Mouse (Mus musculus) stomach, embryonic 15.5 days (tissue): ENCODE measurements around the gene Rilpl1. TPM values are rescaled to one million over a fixed set of nuclear protein-coding genes. Genes with fewer than 3 reads are reported as not detected.
A peak's percentile ranks its signal among the peaks of the same experiment; 100 is the strongest.

Experiments used
- ATAC-seq: fragments of 200-750 bp; cut with Nextera tagmentation; 2 replicates; pipeline ENCODE4 v1.8.0; 2017; ENCODE audit warnings: low read depth, moderate number of reproducible peaks, moderate TSS enrichment; ENCODE audit not compliant: insufficient read depth, low FRiP score
- H3K27ac ChIP-seq: fragments of 300-500 bp; sonication (generic); 2 replicates; pipeline ENCODE4 v1.5.1; 2015; ENCODE audit warnings: mild to moderate bottlenecking, inconsistent platforms
- H3K27me3 ChIP-seq: fragments of 300-500 bp; sonication (generic); replicated peaks from 2 replicates; pipeline ENCODE4 v1.6.1; 2015; ENCODE audit warnings: inconsistent platforms
- H3K36me3 ChIP-seq: fragments of 300-500 bp; sonication (generic); 2 replicates; pipeline ENCODE4 v1.6.1; 2015; ENCODE audit warnings: inconsistent platforms
- H3K4me1 ChIP-seq: fragments of 300-500 bp; sonication (generic); 2 replicates; pipeline ENCODE4 v1.6.1; 2015; ENCODE audit warnings: inconsistent platforms
- H3K4me2 ChIP-seq: fragments of 300-500 bp; sonication (generic); 2 replicates; pipeline ENCODE4 v1.6.1; 2015; ENCODE audit warnings: mild to moderate bottlenecking, inconsistent platforms
- H3K4me3 ChIP-seq: fragments of 300-500 bp; sonication (generic); replicated peaks from 2 replicates; pipeline ENCODE4 v1.5.1; 2015; ENCODE audit warnings: inconsistent platforms
- H3K9ac ChIP-seq: fragments of 300-500 bp; sonication (generic); 2 replicates; pipeline ENCODE4 v1.6.1; 2015; ENCODE audit warnings: inconsistent platforms
- H3K9me3 ChIP-seq: fragments of 300-500 bp; sonication (generic); 2 replicates; pipeline ENCODE4 v1.6.1; 2016; ENCODE audit warnings: inconsistent platforms
- WGBS: fragments of 180-500 bp; shearing (Covaris S2); methylation state at CpG from one replicate; pipeline ENCODE4 v1.1.7; 2015; 5-methylcytosine and 5-hydroxymethylcytosine counted together
- polyA plus RNA-seq: library from polyadenylated mRNA; unstranded; fragments of >200 nt; fragmentation: Nextera tagmentation; extraction: Ambion mirVana; gene quantifications from 2 replicates; pipeline ENCODE4 v1.2.1, GENCODE M21; 2015

Rilpl1 gene
- polyA plus RNA-seq, 1 experiment from 2014 or later: 15.1 TPM

DNA sequence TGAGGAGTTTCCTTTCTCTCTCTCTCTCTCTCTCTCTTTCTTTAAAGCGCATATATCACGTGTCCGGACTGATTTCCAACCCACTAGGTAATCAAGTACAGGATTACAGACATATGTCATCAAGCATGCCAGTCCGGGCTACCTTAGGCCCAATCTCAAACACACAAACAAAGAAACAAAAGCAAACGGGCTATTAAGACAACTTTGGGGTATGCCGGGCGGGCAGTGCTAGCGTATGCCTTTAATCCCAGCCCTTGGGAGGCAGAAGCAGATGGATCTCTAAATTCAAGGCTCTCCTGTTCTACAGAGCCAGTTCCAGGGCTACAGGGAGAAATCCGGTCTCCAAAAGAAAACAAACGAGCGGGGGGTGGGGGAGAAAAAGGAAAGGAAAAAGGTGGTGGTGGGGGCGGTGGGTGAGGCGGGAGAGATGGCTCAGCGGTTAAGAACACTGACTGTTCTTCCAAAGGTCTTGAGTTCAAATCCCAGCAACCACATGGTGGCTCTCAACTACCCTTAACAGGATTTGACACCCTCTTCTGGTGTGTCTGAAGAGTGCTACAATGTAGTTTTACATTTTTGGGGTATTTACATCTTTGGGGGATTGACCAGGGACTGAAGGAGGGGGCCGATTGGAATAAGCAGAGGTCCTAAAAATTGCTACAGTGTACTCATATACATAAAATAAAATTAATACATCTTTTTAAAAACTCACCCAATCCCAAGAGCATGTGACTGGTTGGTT, 47.4 kb downstream of the Rilpl1 start:
- Histone ChIP-seq H3K36me3 (no peaks in the 10 kb centered on the region), H3K9ac (peak overlapping the region; percentile 49), H3K9me3 (no peaks in the 10 kb centered on the region), H3K27me3 (no peaks in the 10 kb centered on the region), H3K4me1 (peaks cover 3% of the 10 kb centered on the region; the same call in 1 of the 2 replicates), H3K27ac (peak overlapping the region; percentile 100), H3K4me3 (peak overlapping the region; percentile 60), H3K4me2 (peak overlapping the region; percentile 72)
- ATAC-seq: peak; percentile 12; the same call in 1 of the 2 replicates
- WGBS: 5% methylated on average over 15 of the region's 15 CpGs

DNA sequence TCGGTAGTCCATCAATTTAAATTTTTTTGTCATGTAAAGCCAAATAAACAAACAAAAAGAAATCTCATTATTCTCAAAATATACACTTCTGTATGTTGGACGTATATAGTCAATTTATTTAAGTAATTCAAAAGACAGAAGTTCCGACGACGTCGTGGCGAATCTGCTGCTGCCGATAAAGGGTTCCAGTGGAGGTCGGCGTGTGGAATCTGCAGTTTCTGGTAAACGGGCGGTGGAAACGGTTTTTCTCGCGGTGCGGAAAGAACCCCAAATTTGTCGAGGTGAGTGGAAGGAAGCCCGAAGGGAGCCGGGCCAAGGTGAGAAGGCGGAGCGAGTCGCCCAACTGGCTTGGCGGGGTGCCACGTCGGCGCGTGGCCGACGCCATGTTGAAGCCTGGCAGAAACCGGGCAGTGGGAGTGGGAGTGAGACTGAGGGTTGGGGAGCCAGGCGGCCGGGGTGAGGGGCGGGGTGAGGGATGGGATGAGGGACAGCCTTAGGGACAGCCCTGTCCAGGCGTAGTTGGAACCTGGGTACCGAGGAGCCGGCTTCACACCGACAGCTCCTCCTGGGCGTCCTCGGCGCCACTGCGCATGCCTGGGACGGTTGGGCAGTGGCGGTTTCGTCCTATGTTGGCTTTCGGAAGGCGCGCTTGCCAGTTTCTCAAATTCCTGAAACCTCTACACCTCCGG, 48.1 kb downstream of the Rilpl1 start, which contains the start of gene Snrnp35:
Gene Snrnp35, plus strand, starts transcription at position 169 of the 689 bp plus-strand sequence.
- H3K9me3 ChIP-seq: no peaks in the 10 kb centered on the region
- ATAC-seq: peak; percentile 91
- peak within 1 kb of the TSS; percentile 60 for H3K4me3 ChIP-seq
- H3K27me3 ChIP-seq: no peaks in the 10 kb centered on the region
- peak within 1 kb of the TSS; percentile 72 for H3K4me2 ChIP-seq
- WGBS: under 1% methylated on average over 47 of the region's 48 CpGs
- no peaks in the 10 kb centered on the region for H3K36me3 ChIP-seq
- H3K27ac ChIP-seq: peak within 1 kb of the TSS; percentile 100
- H3K4me1 ChIP-seq: peaks cover 7% of the 10 kb centered on the region; the same call in 1 of the 2 replicates
- peak within 1 kb of the TSS; percentile 53 for H3K9ac ChIP-seq

- Histone ChIP-seq H3K4me1 (peaks cover 7% of the 10 kb centered on the region; the same call in 1 of the 2 replicates), H3K4me3 (peak overlapping the region; percentile 60), H3K9ac (peak overlapping the region; percentile 53), H3K27me3 (no peaks in the 10 kb centered on the region), H3K9me3 (no peaks in the 10 kb centered on the region), H3K27ac (peak overlapping the region; percentile 100), H3K4me2 (peak overlapping the region; percentile 72), H3K36me3 (no peaks in the 10 kb centered on the region)
- 4% methylated on average over 13 of the region's 13 CpGs for WGBS
- ATAC-seq: no peak
These were observed 48.7 kb downstream of the Rilpl1 start for GRCm38 (mm10) chr5:124482436-124482965.

DNA sequence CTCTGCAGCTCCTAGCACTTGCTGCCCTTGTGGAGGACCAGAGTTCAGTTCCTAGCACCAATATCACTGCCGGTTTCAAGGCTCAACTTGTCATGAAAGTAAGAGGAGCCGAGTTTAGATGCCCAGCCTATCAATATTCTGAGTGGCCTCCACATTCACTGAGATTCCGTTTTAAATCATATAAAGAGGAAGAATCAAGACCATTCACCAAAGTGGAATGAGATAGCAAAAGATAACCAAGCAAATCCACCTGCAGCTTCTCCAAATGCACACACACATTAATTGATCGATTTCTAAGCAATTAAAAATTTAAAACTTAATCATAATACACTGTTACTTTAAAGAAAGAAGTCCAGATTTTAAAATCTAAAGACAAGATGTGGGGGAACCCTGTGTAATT, 49.5 kb downstream of the Rilpl1 start:
- H3K4me2 ChIP-seq: no peak overlapping the region
- WGBS: 89% methylated on average over 4 of the region's 4 CpGs
- peaks cover 9% of the 10 kb centered on the region; the same call in 1 of the 2 replicates for H3K4me1 ChIP-seq
- H3K4me3 ChIP-seq: no peak overlapping the region
- H3K9me3 ChIP-seq: no peaks in the 10 kb centered on the region
- no peak overlapping the region for H3K9ac ChIP-seq
- no peaks in the 10 kb centered on the region for H3K36me3 ChIP-seq
- H3K27me3 ChIP-seq: no peaks in the 10 kb centered on the region
- no peak for ATAC-seq
- H3K27ac ChIP-seq: no peak overlapping the region

GRCm38 (mm10) chr5:124480119-124480518, 51.1 kb downstream of the Rilpl1 start:
- Histone ChIP-seq H3K4me1 (peaks cover 17% of the 10 kb centered on the region; the same call in 1 of the 2 replicates), H3K27ac (no peak overlapping the region), H3K27me3 (no peaks in the 10 kb centered on the region), H3K9ac (no peak overlapping the region), H3K9me3 (no peaks in the 10 kb centered on the region), H3K36me3 (no peaks in the 10 kb centered on the region), H3K4me2 (no peak overlapping the region), H3K4me3 (no peak overlapping the region)
- no peak for ATAC-seq
- 53% methylated on average over 4 of the region's 4 CpGs for whole genome bisulfite sequencing

- WGBS: 61% methylated on average over 1 of the region's 1 CpGs
- ATAC-seq: no peak
- peak overlapping the region; percentile 70 for H3K4me2 ChIP-seq
- peak overlapping the region; percentile 73; the same call in 1 of the 2 replicates for H3K4me3 ChIP-seq
- H3K4me1 ChIP-seq: peaks cover 17% of the 10 kb centered on the region; the same call in 1 of the 2 replicates
- H3K9ac ChIP-seq: no peak overlapping the region
- no peaks in the 10 kb centered on the region for H3K9me3 ChIP-seq
- H3K36me3 ChIP-seq: no peaks in the 10 kb centered on the region
- H3K27ac ChIP-seq: peak overlapping the region; percentile 85
- no peaks in the 10 kb centered on the region for H3K27me3 ChIP-seq
These were observed 52.4 kb downstream of the Rilpl1 start for GRCm38 (mm10) chr5:124478873-124479204.

GRCm38 (mm10) chr5:124470591-124471171, 60.5 kb downstream of the Rilpl1 start:
- 76% methylated on average over 6 of the region's 6 CpGs for WGBS

DNA sequence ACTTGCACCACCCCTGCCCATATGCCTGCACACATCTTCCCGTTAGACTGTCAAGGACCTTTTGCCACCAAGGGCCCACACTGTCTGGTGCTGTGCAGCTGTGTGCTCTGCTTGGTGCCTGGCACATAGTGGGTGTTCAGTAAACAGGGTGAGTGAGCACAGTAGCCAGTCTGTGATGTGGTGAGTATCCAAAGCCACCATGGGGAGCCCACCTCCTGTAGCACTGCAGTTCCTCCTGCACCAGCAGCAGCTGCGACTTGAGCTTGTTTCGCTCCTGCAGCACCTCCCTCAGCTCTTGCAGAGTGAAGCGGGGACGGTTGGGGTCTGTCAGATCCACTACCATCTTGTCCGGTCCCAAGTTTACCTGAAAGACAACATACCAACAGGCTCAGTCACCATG, 61.7 kb downstream of the Rilpl1 start:
- 90% methylated on average over 6 of the region's 6 CpGs for WGBS
- Histone ChIP-seq H3K4me2 (no peak overlapping the region), H3K36me3 (peaks cover 14% of the 10 kb centered on the region), H3K9ac (no peak overlapping the region), H3K4me1 (no peaks in the 10 kb centered on the region), H3K9me3 (no peaks in the 10 kb centered on the region), H3K27me3 (no peaks in the 10 kb centered on the region), H3K27ac (no peak overlapping the region), H3K4me3 (no peak overlapping the region)
- ATAC-seq: no peak

More at GRCm38 (mm10) chr5:124470591-124471171, 60.5 kb downstream of the Rilpl1 start:
- Histone ChIP-seq H3K9me3 (no peaks in the 10 kb centered on the region), H3K27ac (no peak overlapping the region), H3K9ac (no peak overlapping the region), H3K4me2 (no peak overlapping the region), H3K4me3 (no peak overlapping the region), H3K27me3 (no peaks in the 10 kb centered on the region), H3K4me1 (0 out of 2 replicates have a peak, but pooled peaks cover 3% of the 10 kb centered on the region), H3K36me3 (peaks cover 14% of the 10 kb centered on the region)
- ATAC-seq: no peak

- no peaks in the 10 kb centered on the region for H3K27me3 ChIP-seq
- H3K9ac ChIP-seq: no peak overlapping the region
- no peak for ATAC-seq
- H3K4me3 ChIP-seq: no peak overlapping the region
- WGBS: 86% methylated on average over 7 of the region's 7 CpGs
- peaks cover 18% of the 10 kb centered on the region for H3K36me3 ChIP-seq
- H3K27ac ChIP-seq: no peak overlapping the region
- no peaks in the 10 kb centered on the region for H3K4me1 ChIP-seq
- H3K4me2 ChIP-seq: no peak overlapping the region
- H3K9me3 ChIP-seq: no peaks in the 10 kb centered on the region
These were observed 62.8 kb downstream of the Rilpl1 start for GRCm38 (mm10) chr5:124468365-124468764.

GRCm38 (mm10) chr5:124467766-124468165, 63.4 kb downstream of the Rilpl1 start:
- no peak for ATAC-seq
- H3K27ac ChIP-seq: no peak overlapping the region
- H3K4me1 ChIP-seq: no peaks in the 10 kb centered on the region
- WGBS: 90% methylated on average over 1 of the region's 1 CpGs
- H3K36me3 ChIP-seq: peaks cover 22% of the 10 kb centered on the region
- no peak overlapping the region for H3K9ac ChIP-seq
- H3K9me3 ChIP-seq: no peaks in the 10 kb centered on the region
- no peaks in the 10 kb centered on the region for H3K27me3 ChIP-seq
- no peak overlapping the region for H3K4me2 ChIP-seq
- no peak overlapping the region for H3K4me3 ChIP-seq

- Histone ChIP-seq H3K4me2 (no peak overlapping the region), H3K36me3 (peaks cover 43% of the 10 kb centered on the region), H3K9ac (no peak overlapping the region), H3K27ac (no peak overlapping the region), H3K9me3 (no peaks in the 10 kb centered on the region), H3K4me3 (no peak overlapping the region), H3K4me1 (no peaks in the 10 kb centered on the region), H3K27me3 (no peaks in the 10 kb centered on the region)
- ATAC-seq: no peak
These were observed 66.3 kb downstream of the Rilpl1 start for GRCm38 (mm10) chr5:124464905-124465304.
